Mouse (Mus musculus) lung, postnatal 0 days (tissue): Measurements from ENCODE around the gene Ctss. TPM values are rescaled to one million over a fixed set of nuclear protein-coding genes. Genes with fewer than 3 reads are reported as not detected.

ENCODE experiments used
- ATAC-seq: fragments of 200-750 bp; cut with Nextera tagmentation; 2 replicates; pipeline ENCODE4 v1.8.0; 2017; ENCODE audit warnings: moderate library complexity
- DNase-seq: peaks from one replicate; pipeline ENCODE4 v3.0.0-alpha.2; 2016; ENCODE audit warnings: low spot score
- H3K27ac ChIP-seq: fragments of 300-500 bp; sonication (generic); 2 replicates; pipeline ENCODE4 v1.5.1; 2014; ENCODE audit warnings: antibody characterized with exemption, mild to moderate bottlenecking, low read length, mixed read lengths
- H3K27me3 ChIP-seq: fragments of 300-500 bp; sonication (generic); replicated peaks from 2 replicates; pipeline ENCODE4 v1.6.1; 2014; ENCODE audit warnings: low read length, mixed read lengths; ENCODE audit not compliant: insufficient read depth
- H3K36me3 ChIP-seq: fragments of 300-500 bp; sonication (generic); 2 replicates; pipeline ENCODE4 v1.6.1; 2014; ENCODE audit warnings: low read length, mixed read lengths; ENCODE audit not compliant: insufficient read depth
- H3K4me1 ChIP-seq: fragments of 300-500 bp; sonication (generic); 2 replicates; pipeline ENCODE4 v1.6.1; 2014; ENCODE audit warnings: antibody characterized with exemption, low read depth, low read length, mixed read lengths; ENCODE audit not compliant: insufficient read depth
- H3K4me2 ChIP-seq: fragments of 300-500 bp; sonication (generic); replicated peaks from 2 replicates; pipeline ENCODE4 v1.6.1; 2014; ENCODE audit warnings: low read depth, mild to moderate bottlenecking, low read length, moderate library complexity, mixed read lengths
- H3K4me3 ChIP-seq: fragments of 300-500 bp; sonication (generic); 2 replicates; pipeline ENCODE4 v1.5.1; 2014; ENCODE audit warnings: low read depth, low read length
- H3K9ac ChIP-seq: fragments of 300-500 bp; sonication (generic); replicated peaks from 2 replicates; pipeline ENCODE4 v1.6.1; 2014; ENCODE audit warnings: low read depth, mild to moderate bottlenecking
- H3K9me3 ChIP-seq: fragments of 300-500 bp; sonication (generic); 2 replicates; pipeline ENCODE4 v1.6.1; 2016; ENCODE audit warnings: low read length, mixed read lengths
- CTCF ChIP-seq: IDR thresholded peaks from 2 replicates; pipeline ENCODE4 v1.5.1; 2016; ENCODE audit warnings: antibody characterized with exemption, mild to moderate bottlenecking
- EP300 ChIP-seq: IDR thresholded peaks from 2 replicates; pipeline ENCODE4 v1.6.1; 2016; ENCODE audit warnings: antibody characterized with exemption, mild to moderate bottlenecking, control low read depth
- WGBS: fragments of 180-500 bp; shearing (Covaris S2); extraction: QIAGEN DNeasy Blood & Tissue Kit; methylation state at CpG from one replicate; pipeline ENCODE4 v1.1.7; 2014; 5-methylcytosine and 5-hydroxymethylcytosine counted together
- polyA plus RNA-seq: library from polyadenylated mRNA; unstranded; fragments of >200 nt; fragmentation: Nextera tagmentation; extraction: Ambion mirVana; gene quantifications from 2 replicates; pipeline ENCODE4 v1.2.1, GENCODE M21; 2015

The Ctss gene
- polyA plus RNA-seq, 1 experiment from 2014 or later = 115 TPM

DNA sequence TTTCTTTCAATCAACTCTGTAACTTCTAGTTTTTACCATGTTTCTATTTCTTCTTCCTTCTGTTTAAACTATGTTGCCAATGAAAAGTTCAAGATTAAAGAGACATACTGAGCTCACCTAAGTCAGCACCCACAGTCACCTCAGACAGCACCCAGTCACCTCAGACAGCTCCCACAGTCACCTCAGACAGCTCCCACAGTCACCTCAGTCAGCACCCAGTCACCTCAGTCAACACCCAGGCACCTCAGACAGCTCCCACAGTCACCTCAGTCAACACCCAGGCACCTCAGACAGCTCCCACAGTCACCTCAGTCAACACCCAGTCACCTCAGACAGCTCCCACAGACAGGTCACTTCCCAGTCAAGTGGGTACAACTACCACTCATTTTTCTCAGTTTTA is 15.6 kb downstream of the Ctss start:
- ATAC-seq (no peak), DNase-seq (no peak)
- no peaks in the 10 kb centered on the region for H3K9me3 ChIP-seq
- no peaks in the 10 kb centered on the region for H3K4me1 ChIP-seq
- H3K36me3 ChIP-seq = no peaks in the 10 kb centered on the region
- H3K9ac ChIP-seq = no peak overlapping the region
- no peak overlapping the region for H3K27ac ChIP-seq
- H3K4me2 ChIP-seq = no peak overlapping the region
- no peak overlapping the region for H3K4me3 ChIP-seq
- TF ChIP-seq EP300 (no peak), CTCF (no peak)
- no peaks in the 10 kb centered on the region for H3K27me3 ChIP-seq

DNA sequence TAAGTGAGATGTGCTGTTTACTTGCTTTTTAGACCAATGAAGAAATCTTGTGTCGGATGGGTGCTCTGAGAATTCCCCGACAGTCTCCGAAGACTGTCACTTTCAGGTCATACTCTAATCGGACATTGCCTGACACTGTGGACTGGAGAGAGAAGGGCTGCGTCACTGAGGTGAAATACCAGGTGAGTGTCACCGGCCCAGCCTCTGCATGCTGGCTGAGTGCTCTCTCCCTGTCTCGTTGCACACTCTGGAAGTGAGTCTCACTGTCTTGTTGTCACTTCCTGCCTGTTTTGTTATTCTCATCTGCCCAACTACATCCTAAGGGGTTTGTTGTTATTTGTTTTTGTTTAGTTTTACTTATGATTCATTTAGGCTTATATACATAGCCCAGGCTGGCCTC is 16.4 kb downstream of the Ctss start:
- H3K4me2 ChIP-seq = no peak overlapping the region
- H3K4me3 ChIP-seq = no peak overlapping the region
- no peak for TF ChIP-seq CTCF
- TF ChIP-seq EP300 = no peak
- no peak overlapping the region for H3K9ac ChIP-seq
- no peaks in the 10 kb centered on the region for H3K4me1 ChIP-seq
- no peak for ATAC-seq
- no peak for DNase-seq
- H3K36me3 ChIP-seq = no peaks in the 10 kb centered on the region
- no peak overlapping the region for H3K27ac ChIP-seq
- H3K9me3 ChIP-seq = no peaks in the 10 kb centered on the region
- 46% methylated on average over 7 of the region's 7 CpGs for WGBS
- H3K27me3 ChIP-seq = no peaks in the 10 kb centered on the region

DNA sequence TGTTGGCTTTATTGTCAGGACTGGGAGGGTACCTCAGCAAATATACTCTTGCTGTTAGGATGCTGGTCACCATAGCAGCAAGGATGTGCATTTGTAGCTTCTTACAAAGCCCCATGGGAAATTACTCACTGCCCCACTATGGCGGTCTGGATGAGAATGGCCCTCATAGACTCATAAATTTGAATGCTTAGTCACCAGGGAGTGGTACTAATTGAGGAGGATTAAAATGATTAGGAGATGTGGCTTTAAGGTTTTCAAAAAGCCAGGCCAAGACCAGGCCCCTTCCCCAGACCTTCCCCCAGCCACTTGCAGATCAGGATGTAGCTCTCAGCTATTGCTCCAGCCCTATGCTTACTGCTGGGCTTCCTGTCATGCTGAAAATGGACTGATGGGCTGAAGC is 23.6 kb downstream of the Ctss start:
- Histone ChIP-seq H3K27me3 (no peaks in the 10 kb centered on the region), H3K36me3 (no peaks in the 10 kb centered on the region), H3K9me3 (no peaks in the 10 kb centered on the region), H3K4me1 (no peaks in the 10 kb centered on the region), H3K4me3 (no peak overlapping the region), H3K27ac (no peak overlapping the region), H3K4me2 (no peak overlapping the region), H3K9ac (no peak overlapping the region)
- ATAC-seq = no peak
- 93% methylated on average over 1 of the region's 1 CpGs for WGBS
- no peak for TF ChIP-seq EP300
- DNase-seq = no peak

DNA sequence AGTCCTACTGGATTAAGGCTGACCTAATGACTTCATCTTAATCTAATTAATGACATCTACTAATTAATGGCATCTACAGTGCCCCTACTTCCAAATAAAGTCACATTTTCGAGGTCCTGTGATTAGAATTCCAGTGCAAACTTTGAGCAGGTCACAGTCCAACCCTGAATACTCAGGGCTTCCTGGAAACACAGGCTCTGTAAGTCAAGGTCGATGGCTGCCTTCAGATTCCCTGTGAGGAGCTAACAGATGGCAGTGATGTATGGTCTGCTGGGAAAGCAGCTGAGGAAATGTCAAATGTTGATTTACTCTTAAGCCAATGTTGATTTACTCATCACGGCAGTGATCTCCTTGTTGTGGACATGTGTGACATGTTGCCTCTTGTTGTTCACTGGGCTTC is 27.4 kb downstream of the Ctss start:
- no peak for DNase-seq
- Histone ChIP-seq H3K4me3 (no peak overlapping the region), H3K4me2 (no peak overlapping the region), H3K9ac (no peak overlapping the region), H3K4me1 (no peaks in the 10 kb centered on the region), H3K27ac (no peak overlapping the region), H3K9me3 (no peaks in the 10 kb centered on the region), H3K27me3 (no peaks in the 10 kb centered on the region), H3K36me3 (no peaks in the 10 kb centered on the region)
- 25% methylated on average over 3 of the region's 3 CpGs for WGBS
- no peak for ATAC-seq
- TF ChIP-seq EP300 (no peak), CTCF (no peak)

DNA sequence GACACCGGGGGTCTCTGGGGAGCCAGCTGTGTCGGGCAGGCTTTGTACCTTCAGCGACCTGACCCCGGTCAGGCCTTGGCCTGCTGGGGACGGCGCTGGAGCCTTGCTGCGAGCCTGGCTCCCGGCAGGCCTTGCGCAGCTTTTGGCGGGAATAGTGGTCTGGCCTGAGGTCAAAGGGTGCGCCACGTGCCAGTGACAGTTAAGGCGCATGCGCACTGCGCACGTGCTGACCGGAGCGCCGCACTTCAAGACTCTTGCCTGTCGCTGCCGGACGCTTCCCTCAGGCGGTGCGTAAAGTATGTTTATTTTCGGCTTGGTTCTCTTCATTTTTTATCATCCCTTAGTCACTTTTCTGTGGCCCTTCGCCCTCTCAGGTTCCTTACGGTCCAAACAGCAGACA is 32.9 kb downstream of the Ctss start, which contains the start of gene Hormad1:
Gene Hormad1 (plus strand): TSS at position 241 of the 400 bp plus-strand sequence.
- Histone ChIP-seq H3K27me3 (no peaks in the 10 kb centered on the region), H3K4me3 (no peak within 1 kb of the TSS), H3K4me2 (no peak within 1 kb of the TSS), H3K9me3 (no peaks in the 10 kb centered on the region), H3K36me3 (no peaks in the 10 kb centered on the region), H3K4me1 (no peaks in the 10 kb centered on the region), H3K9ac (no peak within 1 kb of the TSS), H3K27ac (no peak within 1 kb of the TSS)
- no peak for TF ChIP-seq EP300
- no peak for TF ChIP-seq CTCF
- ATAC-seq (no peak), DNase-seq (no peak)
- WGBS = 85% methylated on average over 27 of the region's 27 CpGs

DNA sequence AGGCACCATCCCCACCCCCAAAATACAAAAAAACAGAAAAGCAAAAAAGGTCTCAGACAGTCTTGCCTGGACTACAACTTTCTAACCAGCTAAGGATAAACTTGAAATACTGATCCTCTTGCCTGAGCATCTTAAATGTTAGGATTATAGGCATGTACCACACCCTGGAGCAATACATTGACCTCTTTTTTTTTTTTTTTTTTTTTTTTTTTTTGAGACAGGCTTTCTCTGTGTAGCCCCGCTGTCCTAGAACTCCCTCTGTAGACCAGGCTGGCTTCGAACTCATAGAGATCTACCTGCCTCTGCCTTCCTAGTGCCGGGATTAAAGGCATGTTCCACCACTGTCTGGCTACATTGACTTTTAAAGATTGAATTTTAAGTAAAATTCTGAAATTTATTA is 34.2 kb downstream of the Ctss start:
- H3K4me2 ChIP-seq = no peak overlapping the region
- H3K9me3 ChIP-seq = no peaks in the 10 kb centered on the region
- no peaks in the 10 kb centered on the region for H3K4me1 ChIP-seq
- no peaks in the 10 kb centered on the region for H3K27me3 ChIP-seq
- no peak overlapping the region for H3K9ac ChIP-seq
- H3K4me3 ChIP-seq = no peak overlapping the region
- no peak overlapping the region for H3K27ac ChIP-seq
- no peaks in the 10 kb centered on the region for H3K36me3 ChIP-seq
- no peak for DNase-seq
- TF ChIP-seq EP300 (no peak), CTCF (no peak)
- ATAC-seq = no peak
- WGBS = 88% methylated on average over 3 of the region's 3 CpGs

DNA sequence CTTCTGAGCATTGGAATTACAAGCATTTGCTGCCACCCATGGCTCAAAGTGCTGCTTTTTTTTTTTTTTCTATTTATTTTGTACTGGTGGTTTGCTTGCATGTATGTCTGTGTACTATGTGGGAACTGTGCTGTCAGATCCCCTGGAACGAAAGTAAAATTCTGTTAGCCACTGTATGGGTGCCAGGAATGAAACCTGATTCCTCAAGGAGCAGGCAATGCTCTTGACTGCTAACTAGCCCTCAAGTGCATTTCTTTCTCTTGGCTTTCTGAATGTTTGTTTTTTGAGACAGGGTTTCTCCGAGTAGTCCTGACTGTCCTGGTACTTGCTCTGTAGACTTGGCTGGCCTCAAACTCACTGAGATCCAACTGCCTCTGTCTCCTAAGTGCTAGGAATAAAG is 35.2 kb downstream of the Ctss start:
- no peak overlapping the region for H3K4me2 ChIP-seq
- H3K27me3 ChIP-seq = no peaks in the 10 kb centered on the region
- 36% methylated on average over 2 of the region's 2 CpGs for WGBS
- no peaks in the 10 kb centered on the region for H3K4me1 ChIP-seq
- no peak for TF ChIP-seq EP300
- TF ChIP-seq CTCF = no peak
- H3K9ac ChIP-seq = no peak overlapping the region
- ATAC-seq = peak; percentile 38
- H3K36me3 ChIP-seq = no peaks in the 10 kb centered on the region
- no peaks in the 10 kb centered on the region for H3K9me3 ChIP-seq
- H3K4me3 ChIP-seq = no peak overlapping the region
- peak; percentile 56 for DNase-seq
- H3K27ac ChIP-seq = no peak overlapping the region
